Mouse (Mus musculus) liver, postnatal 0 days (tissue): Measurements from ENCODE around the gene Slc7a4. TPM values are rescaled to one million over a fixed set of nuclear protein-coding genes. Genes with fewer than 3 reads are reported as not detected.

ENCODE experiments used
- ATAC-seq: fragments of 200-750 bp; cut with Nextera tagmentation; 2 replicates; pipeline ENCODE4 v1.8.0; 2017; ENCODE audit warnings: mild to moderate bottlenecking, moderate library complexity
- DNase-seq: peaks from one replicate; pipeline ENCODE4 v3.0.0-alpha.2; 2016
- H3K27ac ChIP-seq: fragments of 300-500 bp; sonication (generic); 2 replicates; pipeline ENCODE4 v1.5.1; 2014; ENCODE audit warnings: antibody characterized with exemption, moderate library complexity, mild to moderate bottlenecking, low read depth
- H3K27me3 ChIP-seq: fragments of 300-500 bp; sonication (generic); 2 replicates; pipeline ENCODE4 v1.6.1; 2014; ENCODE audit warnings: low read length, control low read depth, mixed read lengths; ENCODE audit not compliant: insufficient read depth
- H3K36me3 ChIP-seq: fragments of 300-500 bp; sonication (generic); replicated peaks from 2 replicates; pipeline ENCODE4 v1.6.1; 2014; ENCODE audit warnings: mild to moderate bottlenecking, control low read depth, low read length, moderate library complexity, mixed read lengths; ENCODE audit not compliant: insufficient read depth
- H3K4me1 ChIP-seq: fragments of 300-500 bp; sonication (generic); 2 replicates; pipeline ENCODE4 v1.6.1; 2014; ENCODE audit warnings: antibody characterized with exemption, mild to moderate bottlenecking, control low read depth; ENCODE audit not compliant: insufficient read depth
- H3K4me2 ChIP-seq: fragments of 300-500 bp; sonication (generic); 2 replicates; pipeline ENCODE4 v1.6.1; 2014; ENCODE audit warnings: low read depth, mild to moderate bottlenecking, low read length, moderate library complexity, mixed read lengths
- H3K4me3 ChIP-seq: fragments of 300-500 bp; sonication (generic); 2 replicates; pipeline ENCODE4 v1.5.1; 2014; ENCODE audit warnings: low read depth, low read length
- H3K9ac ChIP-seq: fragments of 300-500 bp; sonication (generic); replicated peaks from 2 replicates; pipeline ENCODE4 v1.6.1; 2014; ENCODE audit warnings: mild to moderate bottlenecking, moderate library complexity
- H3K9me3 ChIP-seq: fragments of 300-500 bp; sonication (generic); 2 replicates; pipeline ENCODE4 v1.6.1; 2016; ENCODE audit warnings: mild to moderate bottlenecking, control low read depth, low read length, mixed read lengths
- CTCF ChIP-seq: sonication (generic); IDR thresholded peaks from 2 replicates; pipeline ENCODE4 v1.5.1; 2016; ENCODE audit warnings: antibody characterized with exemption, low read depth
- EP300 ChIP-seq: IDR thresholded peaks from 2 replicates; pipeline ENCODE4 v1.6.1; 2016; ENCODE audit warnings: antibody characterized with exemption, low read depth, mild to moderate bottlenecking
- WGBS: fragments of 180-500 bp; shearing (Covaris S2); extraction: QIAGEN DNeasy Blood & Tissue Kit; methylation state at CpG from one replicate; pipeline ENCODE4 v1.1.7; 2014; ENCODE audit not compliant: insufficient replicate concordance; 5-methylcytosine and 5-hydroxymethylcytosine counted together
- polyA plus RNA-seq: library from polyadenylated mRNA; unstranded; fragments of >200 nt; fragmentation: Nextera tagmentation; extraction: Ambion mirVana; gene quantifications from 2 replicates; pipeline ENCODE4 v1.2.1, GENCODE M21; 2015

The Slc7a4 gene
- polyA plus RNA-seq, 1 experiment from 2014 or later, result 3.7 TPM

DNA sequence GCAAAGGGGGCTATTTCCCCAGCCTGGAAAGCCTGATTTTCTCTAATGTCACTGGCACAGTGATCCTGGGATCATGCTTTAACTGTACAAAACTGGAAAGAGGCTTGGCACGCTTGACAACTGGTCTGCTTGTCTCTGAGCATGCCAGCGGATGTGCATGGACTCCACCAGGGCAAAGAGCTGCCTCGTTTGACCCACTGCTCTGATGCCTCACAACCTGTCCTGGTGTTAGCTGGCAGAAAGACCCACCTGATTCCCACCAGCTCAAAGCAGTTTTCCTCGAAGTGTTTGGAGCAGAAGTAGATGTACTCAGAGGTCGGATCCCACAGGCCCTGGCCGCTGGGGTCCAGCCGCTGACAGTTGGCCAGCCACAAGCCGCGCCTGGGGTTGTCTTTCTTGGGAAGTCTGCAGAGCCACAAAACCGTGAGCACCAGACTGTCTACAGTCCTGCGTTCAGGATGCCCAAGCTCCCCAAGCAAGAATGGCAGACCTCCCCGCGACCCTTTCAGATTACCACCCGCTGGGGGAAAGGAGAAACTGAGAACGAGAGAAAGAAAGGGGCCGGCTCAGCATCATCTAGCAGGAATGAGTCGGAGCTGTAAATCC is 52.9 kb downstream of the Slc7a4 start:
- peak overlapping the region; percentile 67 for H3K9ac ChIP-seq
- 13% methylated on average over 17 of the region's 17 CpGs for WGBS
- DNase-seq (peak; percentile 31), ATAC-seq (no peak)
- no peaks in the 10 kb centered on the region for H3K9me3 ChIP-seq
- peak overlapping the region; percentile 92 for H3K27ac ChIP-seq
- peak overlapping the region; percentile 60 for H3K4me3 ChIP-seq
- H3K27me3 ChIP-seq, result no peaks in the 10 kb centered on the region
- peaks cover 38% of the 10 kb centered on the region for H3K36me3 ChIP-seq
- peak overlapping the region; percentile 92 for H3K4me2 ChIP-seq
- peaks cover 17% of the 10 kb centered on the region for H3K4me1 ChIP-seq
- TF ChIP-seq EP300 (no peak), CTCF (no peak)

DNA sequence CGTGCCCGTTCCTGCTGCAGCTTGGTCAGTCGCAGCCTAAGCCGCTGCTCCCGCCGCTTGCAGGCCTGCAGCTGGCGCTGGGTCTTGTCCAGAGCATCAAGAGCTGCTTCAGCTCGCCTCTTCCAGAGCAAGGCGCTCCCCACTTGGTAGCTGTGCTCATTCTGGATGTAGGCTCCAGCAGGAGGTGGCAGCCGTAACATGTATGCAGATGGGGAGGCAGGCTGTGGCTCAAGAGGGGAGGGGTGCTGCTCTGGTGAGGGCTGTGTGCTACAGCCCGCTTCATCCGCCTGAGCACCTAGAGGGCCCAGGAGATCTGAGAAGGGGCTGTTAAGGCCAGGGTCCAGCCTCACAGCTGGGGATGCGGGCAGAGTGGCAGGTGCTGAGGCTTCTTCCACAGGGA is 54.7 kb downstream of the Slc7a4 start:
- H3K4me2 ChIP-seq, result no peak overlapping the region
- H3K27ac ChIP-seq, result no peak overlapping the region
- H3K4me1 ChIP-seq, result peaks cover 17% of the 10 kb centered on the region
- DNase-seq (no peak), ATAC-seq (no peak)
- 90% methylated on average over 13 of the region's 13 CpGs for WGBS
- H3K27me3 ChIP-seq, result no peaks in the 10 kb centered on the region
- no peak for TF ChIP-seq CTCF
- TF ChIP-seq EP300, result no peak
- no peak overlapping the region for H3K9ac ChIP-seq
- H3K9me3 ChIP-seq, result no peaks in the 10 kb centered on the region
- H3K36me3 ChIP-seq, result peaks cover 52% of the 10 kb centered on the region
- H3K4me3 ChIP-seq, result no peak overlapping the region

- no peak for ATAC-seq
- Histone ChIP-seq H3K4me3 (no peak overlapping the region), H3K4me2 (no peak overlapping the region), H3K4me1 (peaks cover 17% of the 10 kb centered on the region), H3K9ac (no peak overlapping the region), H3K36me3 (peaks cover 55% of the 10 kb centered on the region), H3K27me3 (no peaks in the 10 kb centered on the region), H3K27ac (no peak overlapping the region), H3K9me3 (no peaks in the 10 kb centered on the region)
- TF ChIP-seq CTCF (no peak), EP300 (no peak)
- DNase-seq, result no peak
Measured at GRCm38 (mm10) chr16:17527606-17528005, 55.4 kb downstream of the Slc7a4 start.

DNA sequence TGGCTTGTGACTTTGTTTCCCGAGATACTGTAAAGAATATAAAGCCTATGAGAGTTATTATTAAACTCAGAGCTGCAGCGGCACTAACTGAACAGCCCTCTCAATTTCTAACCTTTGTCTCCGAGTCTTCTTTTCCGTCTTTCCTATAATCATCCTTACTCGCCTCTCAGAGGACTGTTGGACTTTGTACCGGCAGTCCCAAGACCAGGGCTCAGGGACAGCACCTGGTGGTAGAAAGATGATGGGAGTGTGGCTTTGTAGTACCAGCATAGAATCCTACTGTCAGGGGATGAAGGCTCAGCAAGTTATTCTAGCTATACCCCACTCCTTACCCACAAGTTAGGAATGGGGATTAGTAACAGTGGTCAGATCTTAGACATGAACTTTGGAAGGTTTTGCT is 56.8 kb downstream of the Slc7a4 start:
- Histone ChIP-seq H3K9me3 (no peaks in the 10 kb centered on the region), H3K27me3 (no peaks in the 10 kb centered on the region), H3K36me3 (peaks cover 68% of the 10 kb centered on the region), H3K4me2 (no peak overlapping the region), H3K27ac (no peak overlapping the region), H3K4me1 (peaks cover 8% of the 10 kb centered on the region), H3K4me3 (no peak overlapping the region), H3K9ac (no peak overlapping the region)
- ATAC-seq, result no peak
- DNase-seq, result no peak
- 86% methylated on average over 6 of the region's 6 CpGs for WGBS
- TF ChIP-seq CTCF (no peak), EP300 (no peak)

- no peak for TF ChIP-seq EP300
- Histone ChIP-seq H3K9me3 (no peaks in the 10 kb centered on the region), H3K27ac (no peak overlapping the region), H3K27me3 (no peaks in the 10 kb centered on the region), H3K36me3 (peaks cover 75% of the 10 kb centered on the region), H3K9ac (no peak overlapping the region), H3K4me3 (no peak overlapping the region), H3K4me2 (no peak overlapping the region), H3K4me1 (peaks cover 8% of the 10 kb centered on the region)
- 80% methylated on average over 3 of the region's 3 CpGs for WGBS
- DNase-seq (no peak), ATAC-seq (no peak)
Measured at GRCm38 (mm10) chr16:17525524-17525923, 57.5 kb downstream of the Slc7a4 start.

GRCm38 (mm10) chr16:17524156-17524555 is 58.9 kb downstream of the Slc7a4 start:
- peaks cover 86% of the 10 kb centered on the region for H3K36me3 ChIP-seq
- H3K4me1 ChIP-seq, result no peaks in the 10 kb centered on the region
- WGBS, result 89% methylated on average over 11 of the region's 11 CpGs
- H3K27ac ChIP-seq, result no peak overlapping the region
- no peaks in the 10 kb centered on the region for H3K27me3 ChIP-seq
- no peak overlapping the region for H3K4me3 ChIP-seq
- DNase-seq, result no peak
- H3K9ac ChIP-seq, result no peak overlapping the region
- no peak overlapping the region for H3K4me2 ChIP-seq
- no peaks in the 10 kb centered on the region for H3K9me3 ChIP-seq
- TF ChIP-seq CTCF, result no peak
- no peak for ATAC-seq

Other genes with a start within 250 kb of the Slc7a4 start
- gene Snap29, start 177.2 kb downstream of the Slc7a4 start, polyA plus RNA-seq, result 7.1 and 7.2 TPM in 2 replicates
- 7.3 and 8.1 TPM in 2 replicates for gene Pi4ka, start 176.9 kb downstream of the Slc7a4 start, polyA plus RNA-seq
- gene Crkl, start 131.2 kb downstream of the Slc7a4 start, polyA plus RNA-seq, result 20.1 and 24.4 TPM in 2 replicates
- 3.3 and 3.4 TPM in 2 replicates for gene Aifm3, start 93.6 kb downstream of the Slc7a4 start, polyA plus RNA-seq
- gene Lztr1, start 74.5 kb downstream of the Slc7a4 start, polyA plus RNA-seq, result 16.8 and 18.7 TPM in 2 replicates
- 21.3 and 24.4 TPM in 2 replicates for gene Thap7, start 52.1 kb downstream of the Slc7a4 start, polyA plus RNA-seq
- 0.05 and 0.06 TPM in 2 replicates for gene Lrrc74b, start 22.0 kb downstream of the Slc7a4 start, polyA plus RNA-seq
- gene P2rx6, start 21.3 kb downstream of the Slc7a4 start, polyA plus RNA-seq, result 0.14 and 0.18 TPM in 2 replicates
- 6.4 and 7.3 TPM in 2 replicates for gene Smpd4, start 36.1 kb upstream of the Slc7a4 start, polyA plus RNA-seq
- 3.3 and 3.5 TPM in 2 replicates for gene Ccdc74a, start 63.3 kb upstream of the Slc7a4 start, polyA plus RNA-seq
- 11.0 and 11.6 TPM in 2 replicates for gene Med15, start 149.7 kb upstream of the Slc7a4 start, polyA plus RNA-seq
- 7.8 and 8.0 TPM in 2 replicates for gene Klhl22, start 176.4 kb upstream of the Slc7a4 start, polyA plus RNA-seq
- 0.97 and 1.6 TPM in 2 replicates for gene Scarf2, start 214.1 kb upstream of the Slc7a4 start, polyA plus RNA-seq
- gene B830017H08Rik, start 249.9 kb upstream of the Slc7a4 start, polyA plus RNA-seq, result not detected in 2 replicates